Mouse (Mus musculus): ENCODE data around the gene Ppp2r5a. TPM values are rescaled to one million over a fixed set of nuclear protein-coding genes. Genes with fewer than 3 reads are reported as not detected.
A peak's percentile ranks its signal among the peaks of the same experiment; 100 is the strongest.

Ppp2r5a gene
- 10 to 100 TPM; 65.0 to 80.1 TPM for total RNA-seq (2021)
- long read RNA-seq, experiment 1, transcript Ppp2r5a-201 (13 exons, 3,088 nt) = major isoform, 152 of 166 reads
- long read RNA-seq, experiment 1, partial matches to known transcripts = 3 of 166 reads
- long read RNA-seq, experiment 1, other reads (novel, unspliced or antisense) = 11 of 166 reads
- long read RNA-seq, experiment 2, transcript Ppp2r5a-201 (13 exons, 3,088 nt) = major isoform, 128 of 138 reads
- long read RNA-seq, experiment 2, partial matches to known transcripts = 2 of 138 reads
- long read RNA-seq, experiment 2, other reads (novel, unspliced or antisense) = 8 of 138 reads

DNA sequence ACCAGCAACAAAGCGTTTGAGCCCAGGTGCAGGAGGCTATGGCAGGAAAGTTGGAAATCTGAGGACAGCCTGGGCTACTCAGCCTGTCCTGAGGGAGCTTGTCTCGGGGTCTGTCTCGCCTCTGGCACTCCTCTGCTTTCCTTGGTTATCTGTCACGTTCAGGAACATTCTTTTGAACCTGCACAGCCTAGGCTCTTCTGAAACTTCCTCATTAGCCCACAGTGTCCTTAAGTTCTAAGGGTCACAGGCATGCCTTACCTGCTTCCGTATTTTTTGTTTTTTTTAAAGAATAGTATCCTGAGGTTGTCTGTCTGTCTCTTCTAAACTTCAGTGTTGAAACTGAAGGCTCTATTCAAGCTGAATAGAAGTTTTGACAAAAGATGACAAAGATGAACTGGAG is at the start of gene Ppp2r5a:
Ppp2r5a (minus strand) TSS at position 199 of the 400 bp plus-strand sequence.
- no peak for DNase-seq
- H3K27ac ChIP-seq = peak within 1 kb of the TSS; percentile 28; the same call in 1 of the 2 replicates
- no peak within 1 kb of the TSS for H3K4me3 ChIP-seq
- intact Hi-C loops (cut with DNase I) = no loop called here
- TF ChIP-seq CTCF (IDR thresholded peaks at IDR 0.05) = no peak

DNA sequence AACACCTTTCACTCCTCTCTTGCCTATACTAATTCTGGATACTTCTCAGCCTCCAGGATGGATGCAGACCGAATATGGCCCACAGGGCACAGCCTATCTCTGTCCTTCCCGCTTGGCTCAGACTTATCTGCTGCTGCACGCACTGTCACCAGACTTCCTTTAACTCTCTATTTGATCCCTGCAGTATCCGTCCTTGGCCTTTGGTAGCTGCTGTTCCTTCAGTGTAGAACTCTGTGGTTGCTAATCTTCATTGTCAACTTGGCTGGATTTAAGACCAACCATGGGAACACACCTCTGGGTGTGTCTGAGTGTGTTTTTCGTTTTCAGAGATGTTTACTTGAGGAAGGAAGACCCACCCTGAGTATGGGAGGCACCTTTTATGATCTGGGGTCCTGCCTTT is 47.5 kb upstream of the Ppp2r5a start:
- intact Hi-C loops (cut with DNase I) = no loop called here
- H3K4me3 ChIP-seq = no peak overlapping the region
- no peak overlapping the region for H3K27ac ChIP-seq
- DNase-seq = no peak
- no peak for TF ChIP-seq CTCF (IDR thresholded peaks at IDR 0.05)

GRCm38 (mm10) chr1:191449537-191449936 is 46.5 kb upstream of the Ppp2r5a start:
- H3K4me3 ChIP-seq = no peak overlapping the region
- no peak for DNase-seq
- intact Hi-C loops (cut with DNase I) = no loop called here
- no peak overlapping the region for H3K27ac ChIP-seq
- no peak for TF ChIP-seq CTCF (IDR thresholded peaks at IDR 0.05)

DNA sequence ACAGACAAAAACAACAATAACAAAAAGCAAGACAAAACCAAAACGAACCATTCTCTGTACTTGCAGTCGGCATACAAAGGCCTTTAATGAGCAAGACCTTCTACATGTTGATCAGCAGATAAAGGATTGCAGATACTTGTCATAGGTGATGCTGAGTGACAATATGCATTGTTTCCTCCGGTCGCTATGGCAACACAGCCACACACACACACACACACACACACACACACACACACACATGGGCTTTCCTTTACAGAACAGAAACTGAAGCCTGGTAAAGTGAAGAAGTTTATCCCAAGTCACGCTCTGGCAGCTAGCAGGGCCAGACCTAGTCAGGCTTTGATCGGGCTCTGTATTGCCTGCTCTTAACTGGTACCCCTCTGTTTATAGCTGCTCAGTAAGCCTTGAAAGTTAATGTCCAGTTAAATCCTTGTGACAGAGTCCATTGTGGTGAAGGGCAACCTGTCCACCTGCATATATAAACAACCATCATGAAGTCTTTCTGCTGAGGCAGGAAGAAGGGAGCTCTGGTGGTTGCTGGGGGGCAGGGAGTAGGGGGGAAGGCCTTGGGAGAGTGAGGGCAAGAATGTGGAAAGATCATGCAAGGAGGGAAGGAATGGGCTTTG is 44.4 kb upstream of the Ppp2r5a start:
- Histone ChIP-seq H3K27ac (no peak overlapping the region), H3K4me3 (no peak overlapping the region)
- no peak for DNase-seq
- no peak for TF ChIP-seq CTCF (IDR thresholded peaks at IDR 0.05)
- intact Hi-C loops (cut with DNase I) = no loop called here

DNA sequence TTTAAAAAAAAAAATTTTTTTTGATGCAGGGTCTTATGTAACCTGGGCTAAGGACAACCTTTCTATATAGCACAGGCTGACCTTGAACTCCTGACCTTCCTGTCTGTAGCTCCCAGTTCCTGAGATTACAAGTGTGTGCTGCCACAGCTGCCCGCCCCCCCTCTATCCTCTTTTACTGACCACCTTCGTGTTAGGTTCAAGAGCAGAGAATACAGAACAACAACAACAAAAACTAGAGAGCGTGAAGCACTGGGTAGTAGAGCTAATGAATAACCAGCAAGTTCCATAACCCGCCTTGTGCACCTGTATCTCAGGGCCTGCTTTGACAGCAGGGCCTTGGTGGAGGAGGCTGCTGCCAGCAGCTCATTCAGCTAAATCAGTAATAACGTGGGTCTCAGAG is 43.2 kb upstream of the Ppp2r5a start:
- Histone ChIP-seq H3K27ac (no peak overlapping the region), H3K4me3 (no peak overlapping the region)
- TF ChIP-seq CTCF (IDR thresholded peaks at IDR 0.05) = no peak
- intact Hi-C loops (cut with DNase I) = no loop called here
- DNase-seq = no peak

- no peak overlapping the region for H3K27ac ChIP-seq
- H3K4me3 ChIP-seq = no peak overlapping the region
- intact Hi-C loops (cut with DNase I) = no loop called here
- TF ChIP-seq CTCF (IDR thresholded peaks at IDR 0.05) = no peak
- DNase-seq = no peak
Measured at GRCm38 (mm10) chr1:191445831-191446258, 42.8 kb upstream of the Ppp2r5a start.

GRCm38 (mm10) chr1:191445401-191445800 is 42.3 kb upstream of the Ppp2r5a start:
- Histone ChIP-seq H3K27ac (no peak overlapping the region), H3K4me3 (no peak overlapping the region)
- intact Hi-C loops (cut with DNase I) = no loop called here
- no peak for TF ChIP-seq CTCF (IDR thresholded peaks at IDR 0.05)
- DNase-seq = no peak

GRCm38 (mm10) chr1:191444467-191444866 is 41.4 kb upstream of the Ppp2r5a start:
- no peak for DNase-seq
- no peak for TF ChIP-seq CTCF (IDR thresholded peaks at IDR 0.05)
- intact Hi-C loops (cut with DNase I) = no loop called here
- Histone ChIP-seq H3K4me3 (no peak overlapping the region), H3K27ac (no peak overlapping the region)

DNA sequence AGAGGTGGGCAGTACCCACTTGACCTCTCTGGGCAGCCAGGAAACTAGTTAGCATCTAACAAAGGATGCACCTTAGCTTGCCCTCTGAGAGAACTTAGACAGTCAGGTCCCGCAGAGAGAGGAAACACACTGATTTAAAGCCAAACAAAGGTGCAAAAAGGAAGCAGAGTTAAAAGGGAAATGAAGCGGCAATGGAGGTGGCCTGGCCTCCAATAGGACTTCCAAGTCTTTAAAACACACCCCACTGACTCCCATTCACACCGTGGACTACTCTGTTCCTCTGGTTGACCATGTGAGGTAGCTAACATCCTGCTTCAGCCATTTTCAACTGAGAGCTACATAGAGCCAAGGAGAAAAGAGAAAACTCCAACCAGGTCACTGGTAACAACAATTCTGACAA is 35.9 kb upstream of the Ppp2r5a start:
- no peak for TF ChIP-seq CTCF (IDR thresholded peaks at IDR 0.05)
- H3K4me3 ChIP-seq = no peak overlapping the region
- H3K27ac ChIP-seq = peak overlapping the region; percentile 63
- DNase-seq = no peak
- intact Hi-C loops (cut with DNase I) = no loop called here

DNA sequence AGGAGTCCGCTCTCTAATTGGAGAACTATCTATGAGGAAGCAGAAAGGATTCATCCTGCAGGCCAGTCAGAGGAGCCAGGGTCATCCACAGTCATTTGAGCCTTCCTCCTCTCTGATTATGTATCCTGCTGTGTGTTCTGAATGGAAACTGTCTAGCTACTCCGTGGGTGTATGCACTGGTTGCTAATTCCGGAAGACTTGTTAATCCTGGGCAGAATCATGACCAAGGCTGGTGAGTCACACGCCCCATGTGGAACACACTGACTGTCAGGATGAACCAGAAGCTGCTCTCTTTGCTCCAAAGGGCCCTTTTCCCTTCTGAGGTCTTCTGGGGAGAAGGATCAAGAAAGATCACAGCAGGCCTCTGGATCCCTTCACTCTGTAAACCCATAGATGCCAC is 35.5 kb upstream of the Ppp2r5a start:
- TF ChIP-seq CTCF (IDR thresholded peaks at IDR 0.05) = no peak
- intact Hi-C loops (cut with DNase I) = no loop called here
- Histone ChIP-seq H3K4me3 (no peak overlapping the region), H3K27ac (peak overlapping the region; percentile 63)
- DNase-seq = no peak

- DNase-seq = no peak
- Histone ChIP-seq H3K4me3 (no peak overlapping the region), H3K27ac (no peak overlapping the region)
- intact Hi-C loops (cut with DNase I) = no loop called here
- TF ChIP-seq CTCF (IDR thresholded peaks at IDR 0.05) = no peak
Measured at GRCm38 (mm10) chr1:191436647-191437046, 33.6 kb upstream of the Ppp2r5a start.

GRCm38 (mm10) chr1:191435359-191435758 is 32.3 kb upstream of the Ppp2r5a start:
- DNase-seq = peak; percentile 90
- no peak for TF ChIP-seq CTCF (IDR thresholded peaks at IDR 0.05)
- peak overlapping the region; percentile 51 for H3K27ac ChIP-seq
- intact Hi-C loops (cut with DNase I) = no loop called here
- H3K4me3 ChIP-seq = no peak overlapping the region; the same call in 1 of the 2 replicates

- no peak overlapping the region for H3K27ac ChIP-seq
- TF ChIP-seq CTCF (IDR thresholded peaks at IDR 0.05) = no peak
- intact Hi-C loops (cut with DNase I) = no loop called here
- DNase-seq = no peak
- H3K4me3 ChIP-seq = no peak overlapping the region
Measured at GRCm38 (mm10) chr1:191432531-191432930, 29.5 kb upstream of the Ppp2r5a start.

DNA sequence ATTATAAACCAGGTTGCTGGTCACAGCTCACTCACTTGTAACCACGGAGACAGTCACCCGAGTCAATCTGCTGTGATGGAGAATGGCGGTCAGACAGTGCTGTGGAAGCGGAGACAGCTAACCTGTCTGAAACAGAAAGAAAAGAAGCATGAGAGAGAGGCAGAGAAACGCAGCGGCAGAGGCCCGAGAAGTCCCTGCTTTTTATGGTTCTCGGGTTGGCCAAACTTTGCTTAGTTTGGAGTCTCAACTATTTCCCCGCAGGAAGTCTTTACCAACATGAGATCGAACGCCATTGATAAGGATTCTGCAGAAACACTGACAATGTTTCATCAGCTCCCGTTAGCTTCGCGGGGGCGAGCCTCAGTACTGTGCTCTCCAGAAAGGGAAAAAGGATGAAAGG is 29.0 kb upstream of the Ppp2r5a start:
- no peak overlapping the region for H3K27ac ChIP-seq
- intact Hi-C loops (cut with DNase I) = no loop called here
- no peak for TF ChIP-seq CTCF (IDR thresholded peaks at IDR 0.05)
- DNase-seq = no peak
- no peak overlapping the region for H3K4me3 ChIP-seq

Measured in gastrocnemius, adult 2 months (tissue).